Mouse (Mus musculus): ENCODE results near the gene Itgb4. TPM values are rescaled to one million over a fixed set of nuclear protein-coding genes. Genes with fewer than 3 reads are reported as not detected.

Gene Itgb4
- polyA plus RNA-seq, 1 experiment from 2014 or later: 12.7 TPM

DNA sequence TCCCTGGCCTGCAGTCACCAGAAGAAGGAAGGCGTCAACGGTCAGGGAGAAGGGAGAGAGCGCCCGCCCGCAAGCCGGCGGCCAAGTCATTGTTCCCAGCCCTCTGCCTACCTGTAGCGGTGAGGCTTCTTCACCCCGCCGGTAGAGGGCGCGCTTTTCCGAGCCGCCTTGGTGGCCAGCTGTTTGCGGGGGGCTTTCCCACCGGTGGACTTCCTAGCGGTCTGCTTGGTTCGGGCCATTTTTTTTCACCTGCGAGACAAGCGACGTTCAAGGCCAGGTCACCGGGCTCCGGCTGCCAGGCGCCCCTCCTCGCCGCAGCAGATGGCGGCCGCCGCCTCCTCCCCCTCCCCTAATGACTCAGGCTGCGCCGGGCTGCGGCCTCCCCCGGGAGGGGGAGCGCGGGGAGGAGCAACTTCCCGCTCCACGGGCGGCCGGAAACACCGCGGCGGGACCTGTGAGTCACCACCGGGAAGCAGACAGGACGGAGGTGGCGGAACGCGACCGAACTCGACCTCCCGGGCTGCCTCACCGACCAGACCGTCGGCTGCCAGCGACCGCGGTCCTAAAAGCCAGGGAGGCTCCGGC, 49.4 kb downstream of the Itgb4 start:
- WGBS: under 1% methylated on average over 54 of the region's 57 CpGs
- peak; percentile 50 for ATAC-seq (ENCODE audit: low FRiP score, low TSS enrichment)

DNA sequence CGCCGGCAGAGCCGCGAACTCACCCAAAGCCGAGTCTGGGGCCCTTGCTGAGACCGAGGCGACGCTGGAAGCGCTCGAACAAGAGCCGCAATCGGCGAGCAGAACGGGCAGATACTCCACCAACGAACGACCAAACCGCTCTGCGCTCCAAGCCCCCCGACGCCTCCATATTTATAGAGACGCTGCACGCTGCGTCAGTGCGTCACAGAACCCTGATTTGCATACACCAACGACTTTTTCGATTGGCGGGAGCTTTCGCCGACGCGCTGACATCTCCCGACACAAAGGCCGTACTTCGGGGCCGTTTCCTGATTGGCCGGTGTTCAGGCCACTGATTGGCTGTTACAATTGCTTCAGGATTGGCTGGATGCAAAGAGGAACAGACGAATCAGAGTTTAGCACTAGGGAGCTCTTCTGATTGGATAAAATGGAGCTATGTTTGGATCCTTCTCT, 49.9 kb downstream of the Itgb4 start:
- DNase-seq (ENCODE audit: low spot score) (peak; percentile 96), ATAC-seq (ENCODE audit: low FRiP score, low TSS enrichment) (peak; percentile 92)
- peak overlapping the region; percentile 99 for H3K9ac ChIP-seq (ENCODE audit: low read length)
- no peaks in the 10 kb centered on the region for H3K9me3 ChIP-seq (ENCODE audit: control insufficient read depth, low read length)
- peak overlapping the region; percentile 89 for H3K4me3 ChIP-seq (ENCODE audit: low read depth, low read length)
- no peak for TF ChIP-seq CTCF (IDR thresholded peaks at IDR 0.05; ENCODE audit: low read depth)
- peak; percentile 96 for TF ChIP-seq EP300 (optimal IDR thresholded peaks at IDR 0.05)
- H3K27me3 ChIP-seq (ENCODE audit: control insufficient read depth, insufficient read depth, low read length): no peaks in the 10 kb centered on the region
- H3K4me2 ChIP-seq (replicated peaks; ENCODE audit: low read depth): peak overlapping the region; percentile 44; the same call in 1 of the 2 replicates
- H3K36me3 ChIP-seq (ENCODE audit: control insufficient read depth, insufficient read depth, low read length): peaks cover 9% of the 10 kb centered on the region
- WGBS: under 1% methylated on average over 37 of the region's 37 CpGs
- H3K27ac ChIP-seq (replicated peaks): peak overlapping the region; percentile 98
- H3K4me1 ChIP-seq (replicated peaks; ENCODE audit: control insufficient read depth, insufficient read depth): no peaks in the 10 kb centered on the region

More for the DNA sequence above, 49.4 kb downstream of the Itgb4 start:
- peak overlapping the region; percentile 44 for H3K4me2 ChIP-seq (replicated peaks; ENCODE audit: low read depth)
- H3K27ac ChIP-seq (replicated peaks): peak overlapping the region; percentile 98
- H3K36me3 ChIP-seq (ENCODE audit: control insufficient read depth, insufficient read depth, low read length): peaks cover 9% of the 10 kb centered on the region
- no peaks in the 10 kb centered on the region for H3K9me3 ChIP-seq (ENCODE audit: control insufficient read depth, low read length)
- peak overlapping the region; percentile 89 for H3K4me3 ChIP-seq (ENCODE audit: low read depth, low read length)
- H3K4me1 ChIP-seq (replicated peaks; ENCODE audit: control insufficient read depth, insufficient read depth): no peaks in the 10 kb centered on the region
- peak overlapping the region; percentile 99 for H3K9ac ChIP-seq (ENCODE audit: low read length)
- peak; percentile 85 for DNase-seq (ENCODE audit: low spot score)
- no peak for TF ChIP-seq EP300 (optimal IDR thresholded peaks at IDR 0.05)
- TF ChIP-seq CTCF (IDR thresholded peaks at IDR 0.05; ENCODE audit: low read depth): peak; percentile 80
- no peaks in the 10 kb centered on the region for H3K27me3 ChIP-seq (ENCODE audit: control insufficient read depth, insufficient read depth, low read length)

DNA sequence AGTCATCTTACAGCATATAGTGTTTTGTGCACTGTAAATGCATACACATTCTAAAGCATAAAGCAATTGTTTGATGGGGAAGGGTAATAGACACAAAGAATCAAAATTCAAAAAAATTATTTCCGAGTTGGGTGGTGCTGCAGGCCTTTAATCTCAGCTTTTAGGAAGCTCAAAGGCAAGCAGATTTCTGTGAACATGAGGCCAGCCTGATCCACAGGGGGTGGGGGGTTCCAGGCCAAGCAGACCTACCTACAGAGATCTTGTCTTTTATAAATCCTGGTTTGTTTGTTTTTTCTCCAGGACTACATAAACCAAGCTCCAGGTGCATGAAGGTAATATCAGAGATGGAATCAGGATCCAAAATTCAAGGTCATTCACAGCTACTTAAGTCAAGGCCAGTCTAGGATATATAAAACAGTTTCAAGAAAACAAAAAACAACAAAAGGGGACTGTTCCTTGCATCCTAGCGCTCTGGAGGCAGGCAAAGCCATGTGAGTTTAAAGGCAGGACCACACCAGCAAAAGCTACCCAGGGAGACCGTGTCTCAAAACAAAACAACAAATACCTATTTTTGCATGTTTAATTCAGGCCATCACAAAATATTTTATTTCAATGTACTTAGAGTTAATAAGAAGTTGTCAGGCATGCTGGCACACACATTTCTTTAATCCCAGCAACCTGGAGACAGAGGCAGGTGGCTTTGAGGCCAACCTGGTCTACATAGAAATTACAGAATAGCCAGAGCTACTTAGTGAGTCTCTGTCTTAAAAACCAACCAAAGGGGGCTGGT, 50.7 kb downstream of the Itgb4 start:
- H3K27ac ChIP-seq (replicated peaks): no peak overlapping the region
- no peak overlapping the region for H3K4me3 ChIP-seq (ENCODE audit: low read depth, low read length)
- no peaks in the 10 kb centered on the region for H3K4me1 ChIP-seq (replicated peaks; ENCODE audit: control insufficient read depth, insufficient read depth)
- WGBS: 88% methylated on average over 3 of the region's 3 CpGs
- ATAC-seq (ENCODE audit: low FRiP score, low TSS enrichment) (no peak), DNase-seq (ENCODE audit: low spot score) (no peak)
- peaks cover 9% of the 10 kb centered on the region for H3K36me3 ChIP-seq (ENCODE audit: control insufficient read depth, insufficient read depth, low read length)
- no peaks in the 10 kb centered on the region for H3K27me3 ChIP-seq (ENCODE audit: control insufficient read depth, insufficient read depth, low read length)
- no peak overlapping the region for H3K4me2 ChIP-seq (replicated peaks; ENCODE audit: low read depth)
- H3K9ac ChIP-seq (ENCODE audit: low read length): no peak overlapping the region
- H3K9me3 ChIP-seq (ENCODE audit: control insufficient read depth, low read length): no peaks in the 10 kb centered on the region
- no peak for TF ChIP-seq CTCF (IDR thresholded peaks at IDR 0.05; ENCODE audit: low read depth)
- no peak for TF ChIP-seq EP300 (optimal IDR thresholded peaks at IDR 0.05)

DNA sequence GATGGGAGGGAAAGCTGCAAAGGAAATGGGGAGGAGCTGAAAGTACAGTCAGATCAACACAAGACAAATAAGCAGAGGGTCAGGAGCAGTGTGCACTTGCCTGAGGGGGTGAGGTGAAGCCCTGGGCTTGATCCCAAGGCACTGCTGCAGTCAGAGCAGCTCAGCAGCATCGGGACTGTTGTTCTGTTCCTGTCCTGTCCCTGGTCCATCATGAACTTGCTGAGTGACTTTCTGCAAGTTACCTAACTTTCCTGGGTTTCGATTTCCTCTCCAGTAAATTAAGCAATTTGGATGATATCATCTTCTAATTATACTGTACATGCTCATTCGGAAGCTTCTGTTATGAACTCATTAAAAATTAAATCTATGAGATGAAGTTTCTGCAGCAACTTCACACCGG, 53.2 kb downstream of the Itgb4 start, which contains the start of gene H3f3b:
Gene H3f3b (minus strand): TSS at position 207 of the 400 bp plus-strand sequence.
- H3K27ac ChIP-seq (replicated peaks): no peak within 1 kb of the TSS

DNA sequence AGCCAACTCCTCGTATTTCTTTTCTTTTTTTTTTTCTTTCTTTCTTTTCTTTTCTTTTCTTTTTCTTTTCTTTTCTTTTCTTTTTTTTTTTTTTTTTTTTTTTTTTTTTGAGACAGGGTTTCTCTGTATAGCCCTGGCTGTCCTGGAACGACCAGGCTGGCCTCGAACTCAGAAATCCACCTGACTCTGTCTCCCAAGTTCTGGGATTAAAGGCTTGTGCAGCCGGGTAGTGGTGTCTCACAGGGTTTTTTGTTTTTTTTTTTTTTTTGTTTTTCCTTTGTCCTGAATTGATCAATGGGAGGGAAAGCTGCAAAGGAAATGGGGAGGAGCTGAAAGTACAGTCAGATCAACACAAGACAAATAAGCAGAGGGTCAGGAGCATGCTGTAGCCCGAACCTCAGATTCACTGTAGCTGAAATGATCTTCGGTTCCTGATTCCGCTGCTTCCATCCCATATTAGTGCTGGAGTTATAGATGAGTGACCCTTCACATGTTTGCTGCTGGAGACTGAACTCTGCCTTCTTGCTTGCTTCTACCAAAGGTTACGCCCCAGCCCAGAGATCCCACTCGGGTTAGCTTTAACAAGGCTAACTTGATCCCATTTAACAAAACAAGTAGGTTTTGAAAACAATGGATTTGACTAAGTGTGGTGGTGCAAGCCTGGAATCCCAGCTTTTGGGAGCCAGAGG, 53.8 kb downstream of the Itgb4 start:
- ATAC-seq (ENCODE audit: low FRiP score, low TSS enrichment): no peak
- H3K4me1 ChIP-seq (replicated peaks; ENCODE audit: control insufficient read depth, insufficient read depth): peaks cover 3% of the 10 kb centered on the region
- H3K9me3 ChIP-seq (ENCODE audit: control insufficient read depth, low read length): no peaks in the 10 kb centered on the region
- no peaks in the 10 kb centered on the region for H3K36me3 ChIP-seq (ENCODE audit: control insufficient read depth, insufficient read depth, low read length)
- 77% methylated on average over 9 of the region's 9 CpGs for WGBS
- H3K27ac ChIP-seq (replicated peaks): no peak overlapping the region
- H3K27me3 ChIP-seq (ENCODE audit: control insufficient read depth, insufficient read depth, low read length): no peaks in the 10 kb centered on the region
- no peak overlapping the region for H3K9ac ChIP-seq (ENCODE audit: low read length)
- no peak overlapping the region for H3K4me3 ChIP-seq (ENCODE audit: low read depth, low read length)
- no peak for DNase-seq (ENCODE audit: low spot score)
- H3K4me2 ChIP-seq (replicated peaks; ENCODE audit: low read depth): no peak overlapping the region
- TF ChIP-seq EP300 (optimal IDR thresholded peaks at IDR 0.05): no peak
- no peak for TF ChIP-seq CTCF (IDR thresholded peaks at IDR 0.05; ENCODE audit: low read depth)

More for the DNA sequence above, 53.2 kb downstream of the Itgb4 start, which contains the start of gene H3f3b:
- Histone ChIP-seq H3K9ac (ENCODE audit: low read length) (no peak within 1 kb of the TSS), H3K36me3 (ENCODE audit: control insufficient read depth, insufficient read depth, low read length) (no peaks in the 10 kb centered on the region), H3K4me3 (ENCODE audit: low read depth, low read length) (no peak within 1 kb of the TSS), H3K4me1 (replicated peaks; ENCODE audit: control insufficient read depth, insufficient read depth) (peaks cover 3% of the 10 kb centered on the region), H3K4me2 (replicated peaks; ENCODE audit: low read depth) (no peak within 1 kb of the TSS), H3K9me3 (ENCODE audit: control insufficient read depth, low read length) (no peaks in the 10 kb centered on the region), H3K27me3 (ENCODE audit: control insufficient read depth, insufficient read depth, low read length) (no peaks in the 10 kb centered on the region)
- ATAC-seq (ENCODE audit: low FRiP score, low TSS enrichment) (no peak), DNase-seq (ENCODE audit: low spot score) (no peak)
- TF ChIP-seq CTCF (IDR thresholded peaks at IDR 0.05; ENCODE audit: low read depth) (no peak), EP300 (optimal IDR thresholded peaks at IDR 0.05) (peak; percentile 29)
- 71% methylated on average over 4 of the region's 4 CpGs for WGBS
